Mouse (Mus musculus): ENCODE results near the gene Prodh2.

DNA sequence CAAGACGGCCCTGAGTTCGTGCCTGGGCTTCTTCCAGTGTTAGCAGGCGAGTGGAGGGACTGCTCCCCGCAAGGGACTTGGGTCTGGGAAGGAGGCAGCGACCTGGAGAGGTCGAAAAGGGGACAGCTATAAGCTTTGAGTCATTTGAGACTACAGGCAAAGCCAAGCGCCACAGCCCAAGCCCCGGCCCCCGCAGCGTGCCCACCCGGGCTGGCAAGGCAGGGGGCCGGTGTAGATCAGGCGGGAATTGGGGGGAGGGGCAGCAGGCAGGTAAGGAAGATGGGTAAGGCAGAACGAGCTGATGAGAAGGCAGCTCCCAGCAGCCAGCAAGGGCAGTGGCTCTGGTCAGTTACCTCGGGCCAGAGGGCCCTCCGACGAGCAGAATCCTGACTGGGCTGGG, 33.0 kb downstream of the Prodh2 start:
- TF ChIP-seq CTCF (IDR thresholded peaks at IDR 0.05; ENCODE audit: control insufficient read depth, insufficient read depth, insufficient replicate concordance, low read depth, low read length) (no peak), POLR2A (IDR thresholded peaks at IDR 0.05; ENCODE audit: control insufficient read depth, low read depth, low read length) (no peak)
